Mouse (Mus musculus) bone marrow, adult 2 months (tissue): Measurements from ENCODE around the gene Cpa4.

Experiments used
- CTCF ChIP-seq: fragments of 200-500 bp; IDR thresholded peaks from 2 replicates; pipeline ENCODE4 v1.5.1; 2011; ENCODE audit warnings: low read length, control low read depth; ENCODE audit not compliant: control insufficient read depth, insufficient read depth
- POLR2A ChIP-seq: fragments of 200-500 bp; IDR thresholded peaks from 2 replicates; pipeline ENCODE4 v1.6.1; 2011; ENCODE audit warnings: low read depth, mild to moderate bottlenecking, control low read depth, low read length, borderline replicate concordance; ENCODE audit not compliant: control insufficient read depth

DNA sequence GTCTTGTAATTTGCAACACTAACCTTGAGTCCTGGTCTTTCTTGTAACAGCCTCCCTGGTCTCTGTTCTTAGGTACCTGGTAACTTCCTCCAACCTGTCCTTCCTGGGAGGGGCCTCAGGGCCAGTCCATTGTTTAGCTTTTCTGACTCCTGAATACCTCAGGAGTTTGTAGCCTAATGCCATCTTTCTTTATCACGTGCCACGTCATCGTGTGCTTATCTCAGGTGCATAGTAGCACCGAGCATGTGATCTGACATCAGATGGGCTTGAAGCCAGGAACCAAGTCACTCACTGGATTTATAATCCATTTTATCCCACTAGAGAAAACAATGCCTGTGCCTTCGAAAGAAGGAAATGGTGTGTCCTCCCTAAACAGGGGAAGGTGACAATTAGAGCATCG is 4.6 kb upstream of the Cpa4 start:
- no peak for TF ChIP-seq CTCF
- TF ChIP-seq POLR2A, result no peak
